Mouse (Mus musculus) inflammation-experienced regulatory T-cells, adult 16 weeks (primary cell): ENCODE data around the gene Tdpoz4. TPM values are rescaled to one million over a fixed set of nuclear protein-coding genes. Genes with fewer than 3 reads are reported as not detected.

Source experiments
- polyA plus RNA-seq: library from polyadenylated mRNA; unstranded; fragments of 100-300 nt; shearing (Covaris generic); gene quantifications from one replicate; pipeline ENCODE4 v1.2.1, GENCODE M21; 2017

The Tdpoz4 gene
- polyA plus RNA-seq, result not detected

GRCm38 (mm10) chr3:93796098-93796497 lies at the start of gene Tdpoz4:
Tdpoz4 (plus strand) TSS chr3:93796398.

GRCm38 (mm10) chr3:93772700-93773099 lies 23.5 kb upstream of the Tdpoz4 start, which contains the start of gene Gm5773:
Gm5773 (plus strand) TSS chr3:93773000.

GRCm38 (mm10) chr3:93825720-93826119 lies 29.5 kb downstream of the Tdpoz4 start, which contains the start of gene Tdpoz3:
Tdpoz3 (plus strand) TSS chr3:93826020.

Other genes with a start within 250 kb of the Tdpoz4 start
- 1,093 TPM for gene S100a10, start 241.3 kb upstream of the Tdpoz4 start, polyA plus RNA-seq
- not detected for gene Tdpoz2, start 143.7 kb upstream of the Tdpoz4 start, polyA plus RNA-seq
- not detected for gene Tdpoz1, start 120.1 kb upstream of the Tdpoz4 start, polyA plus RNA-seq
- gene Gm37596, start 103.3 kb upstream of the Tdpoz4 start, polyA plus RNA-seq, result not detected
- not detected for gene Gm5773, start 23.4 kb upstream of the Tdpoz4 start, polyA plus RNA-seq
- not detected for gene Tdpoz3, start 29.6 kb downstream of the Tdpoz4 start, polyA plus RNA-seq
- gene Gm9117, start 147.1 kb downstream of the Tdpoz4 start, polyA plus RNA-seq, result not detected
- gene Tdpoz5, start 164.9 kb downstream of the Tdpoz4 start, polyA plus RNA-seq, result not detected